Mouse (Mus musculus) frontal cortex, postnatal 10 days (tissue): Measurements from ENCODE around the gene Mbtd1.

Experiments
- DNase-seq, 2 experiments: peaks; one replicate each; pipeline ENCODE4 v3.0.0; 2022; ENCODE audit warnings: low spot score in 2 of 2, mixed read lengths in 1 of 2

The Mbtd1 gene

DNA sequence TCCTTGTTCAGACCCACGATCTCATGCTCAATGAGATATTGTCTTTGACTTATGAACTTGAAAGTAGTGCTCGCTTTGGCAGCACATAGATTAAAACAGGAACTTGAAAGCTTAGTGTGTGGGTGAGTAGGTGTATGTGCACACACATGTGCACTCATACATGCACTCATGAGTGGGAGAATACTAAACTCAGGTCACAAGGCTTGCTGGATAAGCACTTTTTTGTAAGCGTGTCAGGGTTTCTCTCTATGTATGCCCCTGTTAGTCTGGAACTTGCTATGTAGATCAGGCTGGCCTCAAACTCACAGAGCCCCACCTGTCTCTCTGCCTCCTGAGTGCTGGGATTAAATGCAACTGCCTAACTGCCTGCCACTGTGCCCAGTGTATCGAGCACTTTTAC is 101.4 kb downstream of the Mbtd1 start:
- no peak for DNase-seq

DNA sequence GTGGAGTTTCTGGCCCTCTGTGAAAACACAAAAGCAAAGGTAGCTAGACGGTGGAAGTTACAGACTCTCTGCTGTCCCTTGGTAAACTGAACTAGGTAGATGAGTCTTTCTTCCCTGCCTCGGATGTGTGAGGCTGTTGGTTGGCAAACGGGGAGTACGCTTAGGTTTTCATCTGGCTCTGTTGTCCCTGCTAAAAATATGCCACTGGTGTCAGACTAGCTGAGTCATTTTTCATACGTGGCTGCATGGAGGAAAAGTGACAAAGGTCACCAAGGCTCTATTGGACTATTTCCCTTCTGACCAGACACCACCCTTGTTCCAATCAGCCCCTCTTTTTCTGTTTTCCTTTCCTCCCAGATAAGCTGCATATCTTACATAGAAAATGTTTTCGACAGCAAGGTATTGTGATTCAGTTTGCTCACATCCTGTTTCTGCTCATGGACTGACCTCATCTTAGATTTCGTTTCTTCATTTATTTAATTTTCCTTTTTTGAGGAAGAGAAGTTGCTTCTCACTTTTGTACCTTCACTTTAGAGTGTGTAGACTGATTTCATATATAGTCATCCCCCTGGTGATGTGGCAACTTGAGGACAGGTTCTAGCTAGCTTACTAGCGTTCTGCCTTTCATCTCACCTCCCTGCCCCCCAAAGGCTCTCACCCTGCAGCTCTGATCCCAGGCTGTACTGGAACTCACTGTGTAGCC is 102.1 kb downstream of the Mbtd1 start:
- DNase-seq = no peak

DNA sequence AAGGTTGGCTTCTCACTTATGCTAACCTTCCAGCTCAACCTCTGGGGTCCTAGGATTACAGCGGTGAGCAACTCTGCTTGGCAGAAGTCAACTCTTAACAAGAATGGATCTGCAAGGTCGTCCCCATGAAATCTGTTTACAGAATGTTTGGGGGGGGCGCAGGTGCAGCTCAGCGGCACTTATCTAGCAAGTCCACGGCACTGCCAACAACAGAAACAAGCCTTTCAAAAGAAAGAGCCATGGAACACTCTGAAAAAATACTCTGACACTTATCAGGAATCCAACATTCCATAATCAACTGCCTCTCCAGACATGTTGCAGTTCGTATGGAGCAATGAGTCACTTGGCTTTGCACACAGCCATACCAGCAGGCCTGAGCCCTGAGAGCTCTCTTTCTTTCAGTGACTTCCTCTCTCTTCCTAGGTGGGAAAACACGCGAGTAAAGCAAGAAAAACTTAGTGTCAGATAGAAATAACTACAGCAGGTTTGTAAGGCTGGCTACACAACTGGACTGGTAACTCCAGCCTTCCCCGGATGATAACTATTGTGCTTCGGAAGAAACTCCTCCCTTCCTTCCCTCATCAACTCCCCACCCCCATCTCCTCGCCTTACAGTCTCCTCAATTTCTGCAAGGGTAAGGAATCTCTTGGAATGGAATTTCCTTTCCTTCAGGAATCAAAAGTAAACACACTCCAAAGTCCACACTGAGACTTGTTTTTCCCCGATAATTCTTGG is 102.8 kb downstream of the Mbtd1 start:
- DNase-seq = no peak

DNA sequence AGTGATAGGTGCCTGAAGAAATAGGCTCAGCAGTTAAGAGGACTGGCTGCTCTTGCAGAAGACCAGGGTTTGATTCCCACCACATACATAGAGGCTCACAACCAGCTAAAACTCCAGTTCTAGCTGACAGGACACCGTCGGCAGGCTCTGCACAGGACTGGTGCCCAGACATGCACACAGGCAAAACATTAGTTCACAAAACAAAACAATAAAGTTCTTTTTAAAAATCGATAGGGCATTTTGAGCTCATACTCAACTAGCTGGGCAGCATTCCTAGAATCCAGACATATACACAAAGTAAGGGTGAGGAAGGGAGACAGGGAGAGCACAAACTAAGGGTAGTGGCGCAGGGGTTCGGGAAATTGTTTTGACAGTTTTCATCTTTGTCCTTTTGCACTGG is 108.9 kb downstream of the Mbtd1 start:
- no peak for DNase-seq

DNA sequence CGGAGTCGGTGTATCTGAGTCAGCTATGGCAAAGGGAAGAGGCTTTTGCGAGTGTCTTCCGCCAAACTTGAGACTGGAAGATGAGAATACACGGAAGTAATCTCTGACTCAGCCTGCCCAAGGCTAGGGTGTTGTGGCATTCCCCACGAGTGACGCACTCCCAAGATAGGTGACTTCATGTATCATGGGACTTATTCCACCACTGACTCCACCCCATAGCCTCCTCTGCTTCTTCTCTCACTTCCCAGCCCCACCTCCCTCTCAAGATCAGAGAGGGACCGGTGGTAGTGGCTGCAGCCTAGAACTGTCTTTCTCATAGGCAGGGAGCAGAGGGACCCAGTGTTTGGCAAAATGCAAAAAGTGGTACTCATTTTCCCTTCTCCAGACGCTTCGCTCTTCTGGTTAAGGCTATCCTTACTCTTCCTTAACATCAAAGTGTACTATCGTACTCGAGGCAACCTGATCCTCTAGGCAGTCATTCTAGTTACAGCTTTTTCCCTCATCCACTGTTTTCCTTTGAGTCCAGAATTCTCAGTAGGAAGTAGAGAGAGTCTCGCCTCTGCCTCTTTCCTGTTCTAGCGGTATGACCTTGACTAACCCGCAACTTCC is 109.6 kb downstream of the Mbtd1 start:
- peak; percentile 67 to 78 for DNase-seq

DNA sequence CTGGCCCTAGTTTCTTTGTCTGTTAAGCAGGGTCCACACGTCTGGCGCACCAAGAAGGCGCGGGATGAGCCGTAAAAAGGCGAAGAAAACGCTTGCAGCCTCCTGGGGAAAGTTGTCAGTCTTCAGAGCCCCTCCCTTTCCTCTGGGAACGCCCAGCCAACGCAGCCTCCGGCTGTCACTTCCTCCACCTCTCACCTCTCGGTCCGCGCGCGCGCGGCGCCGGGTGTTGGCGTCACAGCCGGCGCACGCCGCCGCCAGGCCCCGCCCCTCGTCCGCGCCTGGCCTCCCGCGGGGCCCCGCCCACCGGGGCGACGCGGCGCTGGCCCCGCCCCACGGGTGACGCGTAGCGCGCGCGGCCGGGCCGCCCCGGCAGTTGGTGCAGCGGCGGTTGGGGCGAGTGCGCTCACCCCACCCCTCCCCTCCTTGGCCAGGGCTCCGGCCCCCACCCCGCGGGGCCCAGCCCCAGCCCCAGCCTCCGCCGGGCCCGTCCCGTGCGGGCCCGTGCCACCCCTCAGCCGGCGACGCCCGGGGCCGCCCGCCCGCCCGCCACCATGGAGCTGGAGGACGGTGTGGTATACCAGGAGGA is 110.2 kb downstream of the Mbtd1 start, which contains the start of gene Spag9:
TSS of gene Spag9 (plus strand) at position 372 of the 586 bp plus-strand sequence.
- peak; percentile 87 to 92 for DNase-seq
